Mouse (Mus musculus): Measurements from ENCODE around the gene Pif1. TPM values are rescaled to one million over a fixed set of nuclear protein-coding genes. Genes with fewer than 3 reads are reported as not detected.

The Pif1 gene
- total and polyA plus RNA-seq, 3 experiments, result 11.2 to 14.5 (median 12.2) TPM

DNA sequence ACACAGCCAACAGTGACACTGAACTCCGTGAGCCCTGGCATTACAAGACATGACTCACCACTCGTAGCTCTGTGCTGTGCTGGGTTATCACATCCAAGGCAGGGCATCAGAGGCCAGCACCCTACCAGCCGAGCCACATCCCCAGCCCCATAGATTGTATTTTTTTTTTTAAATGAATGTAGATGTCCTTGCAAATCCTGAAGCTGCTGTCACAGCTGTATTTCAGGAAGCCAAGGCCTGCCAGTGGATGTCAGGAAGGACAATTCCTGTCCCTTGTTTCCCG lies 40.6 kb upstream of the Pif1 start:
- H3K4me3 ChIP-seq (replicated peaks in 1 of 3; ENCODE audit: low read depth in 2 of 3, low read length in 2 of 3, poor library complexity in 1 of 3), result no peak overlapping the region
- no peaks in the 10 kb centered on the region for H3K79me2 ChIP-seq (replicated peaks; ENCODE audit: control insufficient read depth, extremely low read depth, insufficient read depth, poor library complexity, severe bottlenecking)
- no peak overlapping the region for H3K4me2 ChIP-seq (ENCODE audit: insufficient read depth, low read depth, poor library complexity, severe bottlenecking)
- no peak for DNase-seq (ENCODE audit: extremely low read depth)
- no peaks in the 10 kb centered on the region for H3K9me3 ChIP-seq (replicated peaks; ENCODE audit: low read length)
- no peak overlapping the region for H3K27ac ChIP-seq (ENCODE audit: insufficient read depth, low read depth)
- dilution Hi-C loops (cut with MboI; ENCODE audit: extremely low pct_ligation_motif_present, extremely low pct_unique_long_range_greater_than_20kb, low sequenced_read_pairs), result no loop called here
- in situ Hi-C loops (cut with MboI; ENCODE audit: low pct_ligation_motif_present, low pct_unique_long_range_greater_than_20kb, low sequenced_read_pairs), result no loop called here
- no peak for TF ChIP-seq KAT2A (IDR thresholded peaks at IDR 0.05; ENCODE audit: insufficient replicate concordance, low read length)
- TF ChIP-seq PAX5 (IDR thresholded peaks at IDR 0.05; ENCODE audit: low read length), result no peak
- TF ChIP-seq USF2 (conservative IDR thresholded peaks at IDR 0.05; ENCODE audit: low read depth, low read length), result no peak
- no peak for TF ChIP-seq IRF4 (IDR thresholded peaks at IDR 0.05; ENCODE audit: low read depth, low read length)
- TF ChIP-seq POLR2A (IDR thresholded peaks at IDR 0.05; ENCODE audit: low read depth, low read length), result no peak
- TF ChIP-seq ZC3H11A (IDR thresholded peaks at IDR 0.05; ENCODE audit: low read depth, low read length), result no peak
- TF ChIP-seq RCOR1 (conservative IDR thresholded peaks at IDR 0.05; ENCODE audit: low read depth, low read length), result no peak
- TF ChIP-seq ETS1 (conservative IDR thresholded peaks at IDR 0.05; ENCODE audit: low read depth, low read length), result no peak
- TF ChIP-seq MAFK (IDR thresholded peaks at IDR 0.05; ENCODE audit: insufficient replicate concordance, low read length), result no peak
- TF ChIP-seq USF1 (IDR thresholded peaks at IDR 0.05; ENCODE audit: low read depth, low read length), result no peak
- H3K36me3 ChIP-seq (replicated peaks in 1 of 2; ENCODE audit: control insufficient read depth in 1 of 2, insufficient read depth in 1 of 2, low read length in 1 of 2), result no peaks in the 10 kb centered on the region
- peaks cover 29 to 81% of the 10 kb centered on the region in 2 experiments for H3K4me1 ChIP-seq (ENCODE audit: control insufficient read depth in 1 of 2, insufficient read depth in 2 of 2)
- no peaks in the 10 kb centered on the region for H3K27me3 ChIP-seq (replicated peaks)
- no peak overlapping the region for H3K9ac ChIP-seq (ENCODE audit: insufficient read depth, low read depth)

GRCm38 (mm10) chr9:65547111-65547510 lies 39.8 kb upstream of the Pif1 start:
- H3K9me3 ChIP-seq (replicated peaks; ENCODE audit: low read length), result no peaks in the 10 kb centered on the region
- in situ Hi-C loops (cut with MboI; ENCODE audit: low pct_ligation_motif_present, low pct_unique_long_range_greater_than_20kb, low sequenced_read_pairs), result no loop called here
- no peak for DNase-seq (ENCODE audit: extremely low read depth)
- TF ChIP-seq BHLHE40 (IDR thresholded peaks at IDR 0.05; ENCODE audit: low read depth, low read length) (no peak), CHD2 (IDR thresholded peaks at IDR 0.05; ENCODE audit: low read length) (no peak), JUND (conservative IDR thresholded peaks at IDR 0.05; ENCODE audit: low read depth, low read length) (no peak), PAX5 (IDR thresholded peaks at IDR 0.05; ENCODE audit: low read length) (no peak), TCF12 (IDR thresholded peaks at IDR 0.05; ENCODE audit: low read depth, low read length) (no peak), ELF1 (IDR thresholded peaks at IDR 0.05; ENCODE audit: low read depth, low read length) (no peak), JUN (IDR thresholded peaks at IDR 0.05; ENCODE audit: insufficient read depth, low read depth, low read length) (no peak), SIN3A (IDR thresholded peaks at IDR 0.05; ENCODE audit: low read length) (no peak), NRF1 (IDR thresholded peaks at IDR 0.05; ENCODE audit: low read depth, low read length) (no peak), ZNF384 (IDR thresholded peaks at IDR 0.05; ENCODE audit: low read depth, low read length) (no peak), KAT2A (IDR thresholded peaks at IDR 0.05; ENCODE audit: insufficient replicate concordance, low read length) (no peak), GABPA (IDR thresholded peaks at IDR 0.05; ENCODE audit: insufficient replicate concordance, low read depth, low read length) (no peak), E2F4 (IDR thresholded peaks at IDR 0.05; ENCODE audit: insufficient replicate concordance, low read depth, low read length) (no peak), POLR2AphosphoS2 (IDR thresholded peaks at IDR 0.05; ENCODE audit: low read depth, low read length) (no peak), ZC3H11A (IDR thresholded peaks at IDR 0.05; ENCODE audit: low read depth, low read length) (no peak), SMC3 (IDR thresholded peaks at IDR 0.05; ENCODE audit: low read depth, low read length) (no peak), NELFE (IDR thresholded peaks at IDR 0.05; ENCODE audit: low read depth, low read length) (no peak)
- no peaks in the 10 kb centered on the region for H3K79me2 ChIP-seq (replicated peaks; ENCODE audit: control insufficient read depth, extremely low read depth, insufficient read depth, poor library complexity, severe bottlenecking)
- no peaks in the 10 kb centered on the region for H3K27me3 ChIP-seq (replicated peaks)
- H3K4me2 ChIP-seq (ENCODE audit: insufficient read depth, low read depth, poor library complexity, severe bottlenecking), result no peak overlapping the region
- dilution Hi-C loops (cut with MboI; ENCODE audit: extremely low pct_ligation_motif_present, extremely low pct_unique_long_range_greater_than_20kb, low sequenced_read_pairs), result no loop called here
- H3K27ac ChIP-seq (ENCODE audit: insufficient read depth, low read depth), result no peak overlapping the region
- H3K36me3 ChIP-seq (replicated peaks in 1 of 2; ENCODE audit: control insufficient read depth in 1 of 2, insufficient read depth in 1 of 2, low read length in 1 of 2), result no peaks in the 10 kb centered on the region
- peaks cover 36 to 81% of the 10 kb centered on the region in 2 experiments for H3K4me1 ChIP-seq (ENCODE audit: control insufficient read depth in 1 of 2, insufficient read depth in 2 of 2)
- no peak overlapping the region for H3K9ac ChIP-seq (ENCODE audit: insufficient read depth, low read depth)
- no peak overlapping the region for H3K4me3 ChIP-seq (replicated peaks in 1 of 3; ENCODE audit: low read depth in 2 of 3, low read length in 2 of 3, poor library complexity in 1 of 3)
